Mouse (Mus musculus) monocyte, adult 5-6 weeks (primary cell): ENCODE data around the gene Suz12. TPM values are rescaled to one million over a fixed set of nuclear protein-coding genes. Genes with fewer than 3 reads are reported as not detected.
A peak's percentile ranks its signal among the peaks of the same experiment; 100 is the strongest.
"Not testable (repeated sequence)": the region's sequence is repeated elsewhere in the genome, so short reads cannot be mapped to it uniquely, and the experiment has no call there.

Experiments
- ATAC-seq: fragments of 153-309, 156-312 bp; replicated peaks from 2 replicates; pipeline ENCODE4 v1.8.0; 2017; ENCODE audit warnings: mild to moderate bottlenecking; ENCODE audit not compliant: low TSS enrichment, insufficient number of reproducible peaks, severe bottlenecking, poor library complexity, low FRiP score
- total RNA-seq: library from RNA; stranded (forward); fragments of 200-1000, 200-491, 200-594 nt; gene quantifications from 3 replicates; pipeline ENCODE4 v1.2.3, GENCODE M21; 2017

Suz12 gene
- 35.9 to 53.1 TPM (median 37.2 TPM) in 3 replicates for total RNA-seq

DNA sequence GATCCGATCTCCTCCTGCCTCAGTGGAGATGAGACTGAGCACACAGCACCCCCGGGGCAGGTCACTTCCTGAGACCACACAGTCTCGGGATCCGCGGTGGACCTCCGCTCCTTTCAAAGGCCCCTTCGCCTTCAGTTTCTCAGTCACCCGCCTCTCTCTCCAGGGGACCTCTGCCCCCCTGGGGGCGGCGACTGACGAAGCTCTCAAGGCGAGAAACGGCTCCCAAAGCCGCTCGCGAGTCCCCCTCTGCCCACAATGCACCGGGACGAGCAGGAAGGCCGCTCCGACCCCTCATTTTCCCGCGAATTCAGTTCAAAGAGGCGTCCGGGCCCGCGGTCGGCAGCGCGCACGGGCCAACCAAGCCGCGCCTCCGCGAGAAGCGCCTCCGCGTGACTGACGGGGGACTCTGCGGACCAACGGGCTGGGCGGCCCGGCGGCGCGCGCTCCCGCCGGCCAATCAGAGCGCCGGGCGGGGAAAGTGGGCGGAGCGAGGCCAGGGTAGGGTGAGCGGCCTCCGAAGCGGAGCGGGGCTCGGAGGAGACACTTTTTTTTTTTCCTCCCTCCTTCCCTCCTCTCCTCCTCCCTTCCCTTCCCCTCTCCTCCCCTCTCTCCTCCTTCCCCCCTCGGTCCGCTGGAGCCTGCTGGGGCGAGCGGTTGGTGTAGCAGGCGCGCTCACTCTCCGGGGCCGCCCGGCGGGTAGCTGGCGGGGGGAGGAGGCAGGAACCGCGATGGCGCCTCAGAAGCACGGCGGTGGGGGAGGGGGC is at the start of gene Suz12:
Suz12 (plus strand) TSS at position 515 of the 764 bp plus-strand sequence.
- peak; percentile 89 for ATAC-seq

DNA sequence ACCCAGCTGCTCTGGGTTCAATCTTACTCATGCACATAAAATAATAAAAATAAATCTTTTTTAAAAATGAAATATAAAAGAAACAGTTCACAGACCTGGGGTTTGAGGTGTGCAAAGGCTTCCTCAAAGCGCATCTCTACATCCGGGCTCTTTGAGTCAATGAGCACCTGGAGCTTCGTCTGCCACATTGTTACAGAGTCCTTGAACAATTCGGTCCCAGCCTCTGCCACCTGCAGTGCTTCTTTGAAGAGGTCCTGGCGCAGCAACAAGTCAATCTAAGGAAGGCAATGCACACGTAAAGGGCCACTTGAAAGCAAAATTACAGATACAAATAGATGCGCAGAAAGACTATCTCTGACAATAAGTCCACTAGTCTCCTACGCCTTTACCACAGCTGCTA is 49.8 kb upstream of the Suz12 start:
- no peak for ATAC-seq

DNA sequence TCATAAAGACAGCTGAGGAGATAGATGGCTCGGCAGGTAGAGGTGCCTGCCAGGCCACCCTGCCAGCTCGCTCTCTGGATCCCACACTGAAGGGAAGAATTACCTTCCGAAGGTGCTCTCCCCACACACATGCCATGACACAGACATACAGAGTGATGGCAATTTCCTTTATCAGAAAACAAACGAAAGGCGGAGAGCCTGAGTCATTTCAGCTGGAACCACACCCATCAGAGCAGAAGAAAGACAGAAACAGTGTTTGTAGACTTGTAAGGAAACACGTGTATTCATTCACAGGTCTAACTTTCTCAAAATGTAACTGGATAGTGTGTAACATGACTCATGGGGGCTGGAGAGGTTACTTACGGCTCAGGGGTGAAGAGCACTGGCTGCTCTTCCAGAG is 49.3 kb upstream of the Suz12 start:
- no peak for ATAC-seq

DNA sequence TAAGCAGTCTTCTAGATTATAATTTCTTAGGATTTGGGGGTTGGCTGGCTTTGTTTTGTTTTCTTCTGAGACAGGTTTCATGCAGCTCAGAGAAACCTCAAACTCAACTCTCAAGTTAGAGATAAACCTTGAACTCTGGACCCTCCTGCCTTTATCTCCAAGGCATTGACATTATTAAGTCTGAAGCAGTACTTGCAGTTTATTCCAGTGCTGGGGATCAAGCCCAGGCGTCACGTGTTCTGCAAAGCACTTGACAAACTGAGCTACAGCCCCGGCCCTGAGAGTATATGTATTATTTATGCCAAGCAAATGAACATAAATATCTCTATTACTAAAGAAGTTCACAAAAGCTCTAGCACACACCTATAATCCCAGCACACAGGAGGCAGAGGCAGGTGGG is 45.6 kb upstream of the Suz12 start:
- ATAC-seq = no peak

DNA sequence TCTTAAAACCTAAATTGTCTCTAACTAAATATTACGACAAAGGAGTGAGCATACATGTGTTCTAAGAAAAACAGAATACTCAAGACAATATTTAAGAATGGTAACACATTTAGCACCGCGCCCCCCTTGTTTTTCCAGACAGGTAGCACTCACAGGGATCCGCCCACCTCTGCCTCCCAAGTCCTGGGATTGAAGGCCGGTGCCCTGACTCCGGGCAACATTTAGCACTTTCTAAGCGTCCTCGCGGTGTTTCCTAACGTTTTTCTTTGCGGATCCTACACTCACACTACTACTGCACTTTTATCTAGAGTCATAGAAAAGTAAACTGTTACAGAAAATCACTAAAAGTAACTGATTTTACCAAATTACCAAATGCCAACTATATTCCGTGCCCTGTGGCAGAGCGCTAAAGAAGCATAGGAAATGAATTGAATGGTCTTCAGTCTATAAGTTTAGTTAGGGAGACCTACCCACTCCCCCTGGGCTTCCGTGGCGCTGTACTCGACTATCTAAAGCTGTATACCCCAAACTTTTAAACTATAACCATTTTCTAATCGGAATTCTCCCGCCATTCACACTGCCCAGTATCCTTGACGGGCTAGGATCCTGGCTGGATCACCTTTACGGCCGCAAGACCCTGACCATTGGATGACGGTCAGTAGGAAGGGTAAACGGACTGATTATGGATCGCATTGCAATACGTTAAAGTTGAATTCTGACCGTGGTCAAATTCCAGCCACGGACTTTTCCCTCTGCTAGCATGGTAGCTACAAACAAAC is 31.4 kb upstream of the Suz12 start:
- ATAC-seq = no peak

DNA sequence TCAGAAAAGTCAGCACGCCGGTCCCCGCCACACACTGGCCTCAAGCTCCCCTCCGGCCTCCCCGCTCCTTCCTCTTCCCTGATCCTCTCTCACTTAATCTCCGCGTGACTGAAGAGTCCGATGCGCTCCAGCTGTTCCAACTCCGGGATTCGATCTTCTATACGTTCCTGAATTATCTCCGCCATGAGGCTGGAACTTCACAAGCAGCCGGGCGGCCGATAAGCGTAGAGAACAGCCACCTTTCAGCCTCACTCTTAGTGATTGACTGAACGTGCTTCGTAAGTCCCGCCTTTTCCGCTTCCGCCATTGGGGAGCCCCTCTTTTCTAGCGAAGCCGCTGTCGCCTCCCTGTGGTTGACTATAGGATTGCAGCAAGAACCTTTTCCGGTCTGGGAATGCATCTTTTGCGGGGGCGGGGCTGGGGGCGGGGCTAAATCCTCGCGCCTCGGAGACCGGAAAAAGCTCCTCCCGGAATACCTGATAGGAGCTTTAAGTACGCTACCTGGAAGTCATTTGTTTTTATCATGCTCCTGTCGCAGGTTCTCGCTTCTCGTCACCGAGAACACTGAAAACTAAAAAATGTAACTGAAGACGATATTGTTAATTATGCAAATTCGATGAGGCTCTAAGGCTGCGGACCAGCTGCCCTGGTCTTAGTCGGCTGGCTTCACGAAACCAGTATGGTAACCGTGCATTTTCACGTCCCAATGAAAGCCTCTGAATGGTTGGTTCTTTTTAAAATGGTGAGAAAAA is 30.6 kb upstream of the Suz12 start, which contains the start of gene Utp6:
Utp6 (minus strand) TSS at position 266 of the 752 bp plus-strand sequence.
- peak; percentile 96 for ATAC-seq

DNA sequence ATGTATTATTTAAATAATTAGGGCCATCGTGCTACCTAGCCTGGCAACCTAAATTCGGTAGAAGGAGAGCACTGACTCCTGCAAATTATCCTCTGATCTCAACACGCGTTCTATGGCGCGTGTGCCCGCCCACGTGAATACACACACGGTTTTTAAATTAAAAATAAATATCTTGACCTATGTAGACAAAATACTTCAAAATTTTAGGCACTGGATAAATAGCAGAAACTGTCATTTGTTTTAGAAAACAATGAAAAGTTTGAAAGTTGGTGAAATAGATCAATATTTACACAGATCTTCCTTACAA is 30.1 kb upstream of the Suz12 start:
- ATAC-seq = no peak

DNA sequence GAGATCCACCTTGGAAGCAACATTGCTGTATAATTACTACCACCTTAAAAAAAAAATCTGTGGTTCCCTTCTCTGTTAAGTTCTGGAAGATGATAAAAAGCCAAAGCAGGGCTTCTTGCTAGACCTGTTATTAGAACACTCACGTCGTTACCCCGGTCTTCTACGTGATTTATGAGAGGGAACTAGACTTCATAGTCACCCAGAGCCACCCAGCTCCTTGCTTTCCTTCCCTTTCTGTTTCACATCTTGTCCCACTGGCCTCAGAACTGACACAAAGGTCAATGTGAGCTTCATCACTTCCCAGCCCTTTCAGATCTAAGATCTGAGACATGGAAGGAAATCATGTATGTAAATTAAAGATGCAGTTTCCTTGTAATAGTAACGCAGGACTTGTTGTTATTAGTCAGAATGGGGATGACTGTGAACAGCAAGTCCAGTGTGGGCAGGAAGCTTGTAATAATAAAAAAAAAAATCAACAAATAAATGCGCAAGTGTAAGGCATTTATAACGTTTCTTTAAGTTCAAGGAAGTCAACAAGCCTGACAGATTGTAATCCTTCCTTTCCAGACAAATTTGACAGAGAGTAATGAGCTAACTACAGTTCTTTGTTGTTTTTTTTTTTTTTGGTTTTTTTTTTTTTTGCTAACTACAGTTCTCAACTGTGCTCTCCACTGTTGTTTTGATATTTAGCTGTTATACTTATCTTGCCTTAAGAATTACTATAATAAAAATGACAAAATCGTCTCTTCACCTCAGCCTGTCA is 29.5 kb upstream of the Suz12 start:
- peak; percentile 58 for ATAC-seq

DNA sequence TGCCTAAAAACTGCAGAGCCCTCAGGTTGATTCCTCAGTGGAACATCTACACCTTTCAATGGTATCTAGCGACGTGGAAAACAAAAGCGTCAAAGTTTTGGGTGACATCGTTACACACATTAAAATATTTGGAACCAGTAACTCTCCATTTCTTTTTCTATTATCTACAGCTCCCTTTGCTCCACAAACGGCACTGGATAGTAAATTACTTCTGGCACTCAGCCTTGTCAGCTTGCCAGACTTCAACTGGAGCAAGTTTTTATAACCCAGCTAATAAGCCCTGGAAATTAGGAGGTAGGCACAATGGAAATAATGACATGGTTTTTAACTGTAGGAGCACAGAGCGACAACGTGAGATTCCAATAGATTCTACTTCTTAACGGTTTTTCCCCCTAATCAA is 27.0 kb upstream of the Suz12 start:
- ATAC-seq = no peak

DNA sequence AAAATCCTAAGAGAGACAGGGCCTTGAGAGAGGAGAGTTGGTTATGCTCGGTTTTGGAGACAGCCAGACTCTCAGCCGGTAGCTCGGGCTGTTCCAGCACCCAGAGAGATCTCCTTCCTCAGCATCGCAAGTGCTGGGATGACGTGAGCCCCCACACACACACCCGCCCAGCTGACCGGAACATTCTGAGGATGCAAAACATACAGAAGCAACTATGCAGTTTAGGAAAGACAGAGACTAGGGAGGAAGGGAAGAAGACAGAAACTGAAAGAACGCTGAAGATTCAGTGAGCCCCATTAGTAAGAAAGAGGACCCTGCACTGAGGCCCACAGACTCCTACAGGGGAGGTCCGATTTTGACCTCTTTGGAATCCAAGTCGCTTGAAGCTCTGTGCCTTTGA is 25.2 kb upstream of the Suz12 start:
- no peak for ATAC-seq

DNA sequence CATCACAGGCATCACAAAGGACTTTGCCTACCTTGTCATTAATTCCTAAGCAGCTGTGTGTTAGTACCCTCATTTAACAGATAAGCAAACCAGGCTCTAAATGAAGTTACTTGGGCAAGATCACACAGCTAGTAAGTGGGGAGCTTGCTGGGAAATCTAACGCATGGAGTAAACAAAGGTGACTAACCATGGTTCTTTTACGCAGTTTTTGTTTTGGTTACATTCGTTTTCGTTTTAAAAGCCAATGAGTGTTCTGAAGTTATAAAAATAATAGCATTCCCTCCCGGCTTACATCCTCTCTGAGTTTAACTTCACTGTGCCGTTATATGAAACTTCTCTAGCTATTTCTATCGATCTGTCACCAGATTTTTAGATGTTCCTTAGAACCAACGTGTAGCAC is 19.8 kb upstream of the Suz12 start:
- ATAC-seq = no peak

DNA sequence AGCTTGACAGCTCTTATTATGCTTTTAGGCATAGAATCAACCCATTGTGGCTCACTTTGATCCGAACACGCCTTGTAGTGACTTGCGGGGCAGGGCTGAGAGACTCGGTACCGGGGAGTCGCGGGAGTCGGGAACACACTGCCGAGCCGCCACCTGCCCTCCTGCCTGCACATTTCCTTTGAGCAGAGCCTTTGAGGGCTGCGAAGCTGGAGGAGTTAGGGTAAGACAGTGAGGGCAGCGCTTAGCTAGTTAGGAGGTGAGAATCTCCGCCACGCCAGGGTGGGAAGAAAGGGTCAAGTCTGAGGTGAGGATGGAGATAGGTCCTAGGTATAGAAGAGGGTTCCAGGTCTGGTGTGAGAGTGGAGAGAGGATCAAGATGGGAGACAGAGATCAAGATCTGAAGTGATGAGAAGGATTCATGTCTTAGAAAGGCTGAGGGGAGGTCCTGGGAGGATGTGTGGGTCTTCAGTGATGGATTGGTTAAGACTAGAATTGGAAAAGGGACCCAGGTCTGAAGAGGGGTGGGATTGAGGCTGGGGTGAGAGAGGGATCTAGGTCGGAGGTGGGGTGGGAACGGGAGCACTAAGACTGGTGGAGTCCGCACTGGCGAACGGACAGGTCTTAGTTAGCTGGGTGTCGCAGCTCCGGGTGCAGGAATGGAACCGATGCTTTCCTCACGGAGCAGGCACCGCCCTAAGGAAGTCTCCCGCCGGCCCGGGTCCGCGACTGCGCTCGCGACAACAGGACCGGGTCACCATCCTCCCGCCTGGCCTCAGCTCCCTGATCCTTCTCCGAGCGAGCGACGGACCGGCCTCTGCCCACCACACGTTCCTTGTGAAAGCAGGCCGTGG is 19.1 kb upstream of the Suz12 start:
- peak; percentile 56 for ATAC-seq

DNA sequence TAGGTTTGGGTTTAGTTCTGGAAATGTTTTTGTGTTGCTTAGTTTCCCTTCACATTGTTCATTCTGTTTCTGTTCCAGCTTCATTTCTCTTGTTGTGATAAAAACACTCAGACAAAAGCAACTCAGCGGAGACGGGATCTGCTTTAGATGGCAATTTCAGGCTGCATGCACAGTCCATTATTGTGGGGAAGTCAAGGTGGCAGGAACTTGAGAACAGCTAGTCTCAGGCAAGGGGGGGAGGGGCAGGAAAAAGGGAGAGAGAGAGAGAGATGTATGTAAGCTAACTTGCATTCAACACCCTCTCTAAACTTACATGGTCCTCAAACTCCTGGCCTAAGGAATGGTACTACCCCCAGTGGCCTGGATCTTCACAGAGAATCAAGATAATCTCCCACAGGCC is 17.5 kb upstream of the Suz12 start:
- ATAC-seq = no peak

DNA sequence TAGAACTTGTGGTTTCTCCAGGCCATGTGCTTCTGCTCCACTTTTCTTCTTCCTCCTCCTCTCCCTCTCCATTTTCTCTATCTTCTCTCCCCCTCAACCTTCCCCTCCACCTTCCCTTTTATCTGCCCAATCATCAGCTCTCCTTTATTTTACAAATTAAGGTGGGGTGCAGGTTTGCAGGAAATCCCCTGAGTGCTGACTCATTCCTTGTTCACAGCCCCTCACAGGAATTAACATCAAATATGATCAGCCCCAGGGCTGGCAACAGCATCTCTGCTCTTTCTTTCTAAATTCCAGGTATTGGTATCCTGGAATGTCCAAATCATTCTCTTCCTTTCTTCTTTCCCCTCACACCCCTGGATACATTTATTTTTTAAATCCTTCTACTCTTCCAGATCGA is 16.7 kb upstream of the Suz12 start:
- ATAC-seq = no peak

DNA sequence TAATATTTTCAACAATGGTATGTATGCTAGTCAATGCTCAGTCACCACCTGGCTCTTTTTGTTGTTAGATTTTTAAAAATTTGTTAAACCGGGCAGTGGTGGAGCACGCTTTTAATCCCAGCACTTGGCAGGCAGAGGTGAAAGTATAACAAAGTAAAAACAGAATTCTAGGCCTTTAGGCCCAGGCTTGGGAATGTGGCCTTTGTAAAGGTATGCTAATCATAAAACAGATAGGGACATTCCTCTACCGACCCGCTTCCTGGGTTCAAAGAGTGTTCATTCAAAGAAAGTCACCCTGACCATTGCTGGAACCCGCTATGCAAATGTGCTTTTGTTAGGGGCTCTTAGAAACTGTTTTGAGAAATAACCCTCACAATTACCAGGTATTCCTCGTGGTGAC is 16.3 kb upstream of the Suz12 start:
- ATAC-seq = not testable (repeated sequence)

DNA sequence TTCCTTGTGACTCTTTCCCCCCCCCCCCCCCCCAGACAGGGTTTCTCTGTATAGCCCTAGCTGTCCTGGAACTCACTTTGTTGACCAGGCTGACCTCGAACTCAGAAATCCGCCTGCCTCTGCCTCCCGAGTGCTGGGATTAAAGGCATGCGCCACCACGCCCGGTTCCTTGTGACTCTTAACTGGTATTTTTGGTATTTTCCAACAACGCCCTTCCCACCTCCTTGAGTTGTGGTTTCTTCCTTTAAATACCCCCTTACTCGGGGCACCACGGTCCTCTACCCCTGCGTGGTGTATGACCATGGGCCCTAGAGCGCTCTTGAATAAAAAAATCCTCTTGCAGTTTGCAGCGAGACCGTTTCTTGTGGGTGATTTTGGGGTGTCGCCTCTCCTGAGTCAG is 15.8 kb upstream of the Suz12 start:
- not testable (repeated sequence) for ATAC-seq

DNA sequence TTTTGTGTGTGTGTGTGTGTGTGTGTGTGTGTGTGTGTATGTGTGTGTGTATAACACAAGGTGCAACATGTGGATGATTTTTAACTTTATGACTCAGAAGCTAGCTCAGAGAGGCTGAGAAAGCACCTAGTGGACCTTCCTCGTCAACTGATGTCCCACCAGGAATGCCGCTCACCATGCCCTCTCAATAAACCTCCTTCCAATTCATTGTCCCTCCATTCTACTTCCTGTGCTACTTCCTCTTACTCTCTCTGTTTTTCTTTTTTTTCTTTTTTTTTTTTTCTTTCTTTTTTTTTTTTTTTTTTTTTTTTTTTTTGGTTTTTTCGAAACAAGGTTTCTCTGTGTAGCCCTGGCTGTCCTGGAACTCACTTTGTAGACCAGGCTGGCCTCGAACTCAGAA is 15.2 kb upstream of the Suz12 start:
- ATAC-seq = not testable (repeated sequence)

DNA sequence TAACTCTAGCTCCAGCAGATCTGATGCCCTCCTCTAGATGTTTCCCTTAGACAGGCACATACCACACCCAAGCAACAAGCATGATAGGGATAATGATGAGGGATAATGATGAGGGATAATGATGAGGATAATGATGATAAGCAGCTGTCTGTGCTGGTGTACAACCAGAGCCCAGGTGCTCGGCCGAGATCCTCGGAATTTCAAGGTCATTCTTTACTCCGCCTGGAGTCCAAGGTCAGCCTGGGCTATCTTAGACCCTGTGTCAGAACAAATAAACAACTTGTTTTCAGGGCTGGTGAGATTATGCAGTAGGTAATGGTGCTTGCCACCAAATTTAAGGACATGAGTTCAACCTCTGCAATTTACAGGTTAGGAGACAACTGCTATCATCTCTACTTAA is 6.0 kb upstream of the Suz12 start:
- ATAC-seq = no peak
